Mouse (Mus musculus) lung, adult 2 months (tissue): Measurements from ENCODE around the gene Sec61g.

Source experiments
- CTCF ChIP-seq: fragments of 200-500 bp; IDR thresholded peaks from 2 replicates; pipeline ENCODE4 v1.5.1; 2011; ENCODE audit warnings: mild to moderate bottlenecking, low read length, control low read depth; ENCODE audit not compliant: insufficient read depth
- POLR2A ChIP-seq: fragments of 200-500 bp; IDR thresholded peaks from 2 replicates; pipeline ENCODE4 v1.6.1; 2011; ENCODE audit warnings: low read depth, mild to moderate bottlenecking, control low read depth, low read length, borderline replicate concordance; ENCODE audit errors: extremely low read depth

DNA sequence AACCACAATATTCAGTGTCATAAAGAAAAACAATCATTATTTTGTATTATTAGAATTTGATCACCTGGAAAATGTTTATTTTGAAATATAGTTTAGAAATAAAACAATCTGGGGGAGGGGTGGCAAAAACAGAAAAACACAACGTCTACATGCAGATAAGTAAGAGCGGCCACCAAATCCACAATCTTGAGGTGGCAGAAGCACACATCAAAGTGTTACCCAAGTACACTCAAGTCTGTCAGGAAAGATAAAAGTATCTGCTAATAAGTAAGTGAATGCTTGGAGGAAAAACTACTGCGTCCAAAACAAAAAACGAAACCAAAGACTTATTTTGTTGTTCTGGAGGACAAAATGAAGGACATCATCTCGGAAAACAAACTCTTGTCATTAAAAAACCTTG lies 5.1 kb downstream of the Sec61g start:
- no peak for TF ChIP-seq POLR2A
- no peak for TF ChIP-seq CTCF
